Mouse (Mus musculus) heart, embryonic 16.5 days (tissue): ENCODE measurements around the gene Nptxr. TPM values are rescaled to one million over a fixed set of nuclear protein-coding genes. Genes with fewer than 3 reads are reported as not detected.

Experiments
- ATAC-seq: fragments of 200-750 bp; cut with Nextera tagmentation; replicated peaks from 2 replicates; pipeline ENCODE4 v1.8.0; 2017; ENCODE audit warnings: moderate number of reproducible peaks; ENCODE audit not compliant: insufficient read depth, low FRiP score; ENCODE audit errors: extremely low read depth
- H3K27ac ChIP-seq: fragments of 300-500 bp; sonication (generic); 2 replicates; pipeline ENCODE4 v1.5.1; 2014; ENCODE audit warnings: mild to moderate bottlenecking, low read length, control low read depth, moderate library complexity
- H3K27me3 ChIP-seq: fragments of 300-500 bp; sonication (generic); 2 replicates; pipeline ENCODE4 v1.6.1; 2014; ENCODE audit warnings: low read length, mixed read lengths; ENCODE audit not compliant: control insufficient read depth, insufficient read depth
- H3K36me3 ChIP-seq: fragments of 300-500 bp; sonication (generic); 2 replicates; pipeline ENCODE4 v1.6.1; 2014; ENCODE audit not compliant: control insufficient read depth, insufficient read depth
- H3K4me1 ChIP-seq: fragments of 300-500 bp; sonication (generic); 2 replicates; pipeline ENCODE4 v1.6.1; 2014; ENCODE audit warnings: low read length, mixed read lengths; ENCODE audit not compliant: control insufficient read depth, insufficient read depth
- H3K4me2 ChIP-seq: fragments of 300-500 bp; sonication (generic); 2 replicates; pipeline ENCODE4 v1.6.1; 2014; ENCODE audit warnings: low read depth, mild to moderate bottlenecking, control low read depth, low read length
- H3K4me3 ChIP-seq: fragments of 300-500 bp; sonication (generic); 2 replicates; pipeline ENCODE4 v1.5.1; 2014; ENCODE audit warnings: mild to moderate bottlenecking, control low read depth, low read length
- H3K9ac ChIP-seq: fragments of 300-500 bp; sonication (generic); 2 replicates; pipeline ENCODE4 v1.6.1; 2014; ENCODE audit warnings: low read length, control low read depth
- H3K9me3 ChIP-seq: fragments of 300-500 bp; sonication (generic); replicated peaks from 2 replicates; pipeline ENCODE4 v1.6.1; 2016; ENCODE audit warnings: low read length; ENCODE audit not compliant: control insufficient read depth
- WGBS: fragments of 180-500 bp; shearing (Covaris S2); extraction: QIAGEN DNeasy Blood & Tissue Kit; methylation state at CpG from one replicate; pipeline ENCODE4 v1.1.7; 2014; 5-methylcytosine and 5-hydroxymethylcytosine counted together
- polyA plus RNA-seq: library from polyadenylated mRNA; unstranded; fragments of >200 nt; fragmentation: Nextera tagmentation; extraction: Ambion mirVana; gene quantifications from 2 replicates; pipeline ENCODE4 v1.2.1, GENCODE M21; 2015

Gene Nptxr
- polyA plus RNA-seq, 1 experiment from 2014 or later: 2.2 TPM

DNA sequence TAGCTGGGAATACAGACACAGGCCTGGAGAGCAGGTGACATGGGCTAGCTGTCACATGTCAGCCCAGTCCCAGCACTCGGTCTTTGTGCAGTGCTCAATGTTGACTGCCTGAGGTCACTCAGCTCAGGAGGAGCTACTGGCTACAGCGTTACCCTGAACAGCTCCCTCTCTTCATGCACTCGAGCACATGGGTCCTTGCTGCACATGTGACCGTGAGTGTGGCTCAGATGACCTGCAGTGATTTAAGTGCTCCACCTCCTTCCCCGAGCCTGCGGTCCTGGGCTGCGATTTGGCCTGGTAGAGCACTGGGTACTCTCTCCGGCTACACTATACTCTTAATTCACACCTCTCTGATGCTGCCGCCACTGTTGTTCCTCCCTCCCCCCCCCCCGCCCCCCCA, 38.4 kb downstream of the Nptxr start:
- H3K27ac ChIP-seq: no peak overlapping the region
- peaks cover 59% of the 10 kb centered on the region for H3K4me1 ChIP-seq
- H3K27me3 ChIP-seq: no peaks in the 10 kb centered on the region
- H3K36me3 ChIP-seq: peaks cover 6% of the 10 kb centered on the region
- no peaks in the 10 kb centered on the region for H3K9me3 ChIP-seq
- ATAC-seq: no peak
- no peak overlapping the region for H3K4me3 ChIP-seq
- H3K4me2 ChIP-seq: no peak overlapping the region
- H3K9ac ChIP-seq: no peak overlapping the region
- WGBS: 45% methylated on average over 10 of the region's 10 CpGs

DNA sequence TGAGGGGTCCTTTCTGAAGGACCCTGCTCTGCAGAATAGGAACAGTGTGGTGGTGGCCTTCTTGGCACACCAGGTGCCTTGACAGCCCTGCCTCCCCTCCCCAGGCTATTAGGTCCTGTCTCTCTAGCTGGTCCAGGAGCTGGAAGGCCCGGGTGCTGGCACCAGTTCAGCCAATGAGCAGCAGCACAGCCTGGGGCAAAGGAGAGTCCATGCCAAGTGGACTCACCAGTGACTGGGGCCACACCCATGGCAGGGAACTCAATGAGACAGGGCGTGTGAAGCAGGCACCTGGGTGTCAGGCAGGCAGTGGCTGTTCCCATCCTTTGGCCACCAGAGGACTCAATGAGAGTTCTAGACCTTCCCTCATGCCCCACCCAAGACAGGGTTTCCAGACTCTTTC, 39.2 kb downstream of the Nptxr start:
- Histone ChIP-seq H3K36me3 (peaks cover 6% of the 10 kb centered on the region), H3K27me3 (no peaks in the 10 kb centered on the region), H3K4me1 (peaks cover 51% of the 10 kb centered on the region), H3K4me2 (no peak overlapping the region), H3K4me3 (no peak overlapping the region), H3K27ac (no peak overlapping the region), H3K9me3 (no peaks in the 10 kb centered on the region), H3K9ac (no peak overlapping the region)
- ATAC-seq: no peak
- 82% methylated on average over 2 of the region's 2 CpGs for WGBS

DNA sequence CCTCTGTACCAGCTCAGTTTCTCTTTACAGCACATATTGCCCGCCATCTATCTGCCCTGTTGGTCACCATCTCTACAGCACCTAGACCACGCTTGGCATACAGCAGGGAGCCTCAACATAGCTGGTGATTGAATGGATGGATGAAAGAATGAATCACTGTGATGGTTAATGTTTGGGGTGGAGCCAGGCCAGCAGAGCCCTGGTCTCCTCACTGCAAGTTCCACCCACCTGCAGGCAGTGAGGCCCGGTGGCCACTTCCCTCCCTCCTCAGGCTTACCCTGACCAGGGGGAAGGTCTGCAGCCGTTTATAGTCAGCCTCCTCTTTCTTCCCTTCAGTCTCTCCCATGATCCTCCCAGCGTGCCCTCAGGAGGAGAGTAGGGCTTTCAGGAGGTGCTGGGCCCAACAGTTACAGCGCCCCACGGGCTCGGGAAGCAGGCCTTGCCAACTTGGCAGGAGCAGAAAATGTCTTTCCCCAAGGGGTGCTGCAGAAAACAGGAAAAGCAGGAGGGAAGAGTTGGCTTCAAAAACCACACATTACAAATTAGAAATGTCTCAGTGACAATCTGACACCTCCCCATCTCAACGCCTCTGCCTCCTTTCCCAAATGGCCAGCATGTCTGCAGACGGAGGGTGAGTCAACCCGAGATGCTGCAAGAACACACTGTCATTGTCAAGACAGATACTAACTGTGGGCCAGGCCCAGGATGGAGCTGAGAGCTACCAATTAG, 39.9 kb downstream of the Nptxr start:
- Histone ChIP-seq H3K9me3 (no peaks in the 10 kb centered on the region), H3K4me3 (no peak overlapping the region), H3K4me2 (no peak overlapping the region), H3K27me3 (no peaks in the 10 kb centered on the region), H3K4me1 (peaks cover 44% of the 10 kb centered on the region), H3K27ac (no peak overlapping the region), H3K36me3 (peaks cover 6% of the 10 kb centered on the region), H3K9ac (no peak overlapping the region)
- 76% methylated on average over 11 of the region's 11 CpGs for WGBS
- ATAC-seq: no peak

DNA sequence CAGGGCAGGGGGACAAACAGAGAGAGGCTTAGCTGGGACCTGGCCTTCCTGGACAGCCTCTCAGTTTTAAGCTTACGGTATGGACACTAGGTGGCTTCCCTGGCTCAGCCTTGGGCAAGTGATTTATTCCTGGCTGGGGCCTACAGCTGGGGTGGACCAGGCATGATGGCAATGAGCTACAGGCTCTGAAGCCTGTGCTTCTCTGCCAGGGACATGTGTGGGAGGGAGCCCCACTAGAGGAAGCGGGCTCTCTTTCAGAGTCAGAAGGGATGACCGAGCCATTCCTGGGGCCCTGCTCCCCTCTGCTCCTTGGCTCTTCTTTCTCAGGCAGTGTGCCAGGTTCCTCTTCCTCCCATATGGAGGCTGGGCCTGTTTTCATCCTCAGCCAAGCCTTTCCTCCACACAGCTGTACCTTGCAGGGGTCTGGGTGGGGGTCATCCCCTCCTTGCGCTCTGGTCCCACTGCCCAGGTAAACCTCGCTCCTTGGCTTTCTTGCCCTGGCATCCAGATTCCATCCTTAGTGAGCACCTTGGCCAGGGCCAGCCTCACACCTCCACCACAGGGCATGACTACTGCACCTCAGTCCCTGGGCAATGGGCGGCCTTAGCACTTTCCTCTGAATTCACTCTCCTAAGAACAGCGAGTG, 40.8 kb downstream of the Nptxr start:
- Histone ChIP-seq H3K9me3 (no peaks in the 10 kb centered on the region), H3K27ac (no peak overlapping the region), H3K36me3 (peaks cover 6% of the 10 kb centered on the region), H3K9ac (no peak overlapping the region), H3K27me3 (no peaks in the 10 kb centered on the region), H3K4me1 (peaks cover 35% of the 10 kb centered on the region), H3K4me2 (no peak overlapping the region), H3K4me3 (no peak overlapping the region)
- no peak for ATAC-seq
- WGBS: 82% methylated on average over 7 of the region's 7 CpGs

DNA sequence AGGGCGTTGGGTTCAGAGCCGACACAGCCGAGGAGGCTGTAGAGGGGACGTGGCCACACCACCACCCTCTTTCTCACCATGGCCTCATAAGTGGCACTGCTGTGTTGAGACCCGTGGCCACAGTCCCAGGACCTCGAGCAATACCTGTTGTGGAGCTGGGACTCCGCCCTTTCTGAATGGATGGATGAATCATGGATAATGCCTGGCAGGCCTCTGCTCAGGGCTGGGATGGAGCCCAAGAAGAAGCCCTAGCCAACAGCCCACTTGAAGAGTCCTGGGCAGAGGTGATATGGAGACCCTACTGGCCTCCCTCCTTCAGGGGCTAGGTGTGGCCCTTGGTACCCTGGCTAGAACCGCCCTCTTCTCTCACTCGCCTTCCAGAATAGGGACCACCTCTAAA, 41.6 kb downstream of the Nptxr start:
- Histone ChIP-seq H3K9ac (no peak overlapping the region), H3K4me1 (peaks cover 27% of the 10 kb centered on the region), H3K27ac (no peak overlapping the region), H3K27me3 (no peaks in the 10 kb centered on the region), H3K4me2 (no peak overlapping the region), H3K36me3 (peaks cover 6% of the 10 kb centered on the region), H3K9me3 (no peaks in the 10 kb centered on the region), H3K4me3 (no peak overlapping the region)
- no peak for ATAC-seq
- WGBS: 89% methylated on average over 9 of the region's 9 CpGs

DNA sequence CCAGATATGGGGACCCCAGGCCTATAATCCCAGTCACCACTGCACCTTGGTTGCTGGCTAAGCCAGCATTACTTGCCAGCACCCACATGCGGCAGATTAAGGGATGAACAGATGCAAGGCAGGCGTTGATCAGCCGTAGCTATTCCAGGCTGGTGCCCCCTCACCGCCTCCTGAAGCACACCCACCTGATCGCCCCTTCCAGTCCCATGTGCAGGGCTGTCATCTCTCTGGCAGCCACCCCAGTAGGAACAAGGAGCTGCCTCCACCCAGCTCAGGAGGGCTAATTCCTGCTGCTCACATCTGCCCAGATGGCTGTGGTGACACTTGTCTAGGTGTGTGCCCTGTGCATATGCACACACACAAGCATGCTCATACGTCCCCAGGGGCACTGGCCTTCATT, 43.6 kb downstream of the Nptxr start:
- no peaks in the 10 kb centered on the region for H3K9me3 ChIP-seq
- ATAC-seq: no peak
- no peaks in the 10 kb centered on the region for H3K27me3 ChIP-seq
- H3K4me2 ChIP-seq: no peak overlapping the region
- peaks cover 6% of the 10 kb centered on the region for H3K36me3 ChIP-seq
- no peak overlapping the region for H3K4me3 ChIP-seq
- H3K9ac ChIP-seq: no peak overlapping the region
- peaks cover 12% of the 10 kb centered on the region; the same call in 1 of the 2 replicates for H3K4me1 ChIP-seq
- H3K27ac ChIP-seq: no peak overlapping the region
- WGBS: 86% methylated on average over 6 of the region's 6 CpGs

GRCm38 (mm10) chr15:79757118-79757517, 47.4 kb downstream of the Nptxr start:
- Histone ChIP-seq H3K4me1 (0 out of 2 replicates have a peak, but pooled peaks cover 4% of the 10 kb centered on the region), H3K9me3 (no peaks in the 10 kb centered on the region), H3K27me3 (no peaks in the 10 kb centered on the region), H3K4me3 (no peak overlapping the region), H3K9ac (no peak overlapping the region), H3K4me2 (no peak overlapping the region), H3K27ac (0 out of 2 replicates have a peak overlapping the region, but pooled peaks have one; percentile 30), H3K36me3 (no peaks in the 10 kb centered on the region)
- no peak for ATAC-seq
- WGBS: 83% methylated on average over 3 of the region's 3 CpGs

- no peak for ATAC-seq
- Histone ChIP-seq H3K9me3 (no peaks in the 10 kb centered on the region), H3K4me2 (no peak overlapping the region), H3K36me3 (no peaks in the 10 kb centered on the region), H3K27me3 (no peaks in the 10 kb centered on the region), H3K4me3 (no peak overlapping the region), H3K4me1 (0 out of 2 replicates have a peak, but pooled peaks cover 4% of the 10 kb centered on the region), H3K27ac (no peak overlapping the region), H3K9ac (no peak overlapping the region)
- 66% methylated on average over 8 of the region's 8 CpGs for WGBS
Measured at GRCm38 (mm10) chr15:79755977-79756625, 48.5 kb downstream of the Nptxr start.

- no peak overlapping the region for H3K4me3 ChIP-seq
- no peaks in the 10 kb centered on the region for H3K27me3 ChIP-seq
- H3K4me1 ChIP-seq: 0 out of 2 replicates have a peak, but pooled peaks cover 4% of the 10 kb centered on the region
- H3K9me3 ChIP-seq: no peaks in the 10 kb centered on the region
- no peak overlapping the region for H3K9ac ChIP-seq
- no peaks in the 10 kb centered on the region for H3K36me3 ChIP-seq
- H3K4me2 ChIP-seq: no peak overlapping the region
- no peak for ATAC-seq
- 84% methylated on average over 4 of the region's 4 CpGs for WGBS
- no peak overlapping the region for H3K27ac ChIP-seq
Measured at GRCm38 (mm10) chr15:79755176-79755575, 49.4 kb downstream of the Nptxr start.
